Mouse (Mus musculus): Measurements from ENCODE around the gene Gart.
"Not testable (repeated sequence)": the region's sequence is repeated elsewhere in the genome, so short reads cannot be mapped to it uniquely, and the experiment has no call there.

Gart gene

GRCm38 (mm10) chr16:91647461-91648219 lies 888 bp upstream of the Gart start, which contains the start of gene Son:
Son (plus strand) TSS chr16:91647506.
- peak; percentile 98 for DNase-seq (ENCODE audit: low read depth)

GRCm38 (mm10) chr16:91645995-91646602 lies 653 bp downstream of the Gart start:
- DNase-seq (ENCODE audit: low read depth): peak; percentile 88

- not testable (repeated sequence) for DNase-seq (ENCODE audit: low read depth)
Measured at GRCm38 (mm10) chr16:91645420-91645819, 1.3 kb downstream of the Gart start.

- DNase-seq (ENCODE audit: low read depth): peak; percentile 46
Measured at GRCm38 (mm10) chr16:91644901-91645300, 1.9 kb downstream of the Gart start.

- DNase-seq (ENCODE audit: low read depth): no peak
Measured at GRCm38 (mm10) chr16:91640171-91640570, 6.6 kb downstream of the Gart start.

- DNase-seq (ENCODE audit: low read depth): no peak
Measured at GRCm38 (mm10) chr16:91639636-91640035, 7.1 kb downstream of the Gart start.

GRCm38 (mm10) chr16:91639161-91639560 lies 7.6 kb downstream of the Gart start:
- no peak for DNase-seq (ENCODE audit: low read depth)

GRCm38 (mm10) chr16:91633641-91634040 lies 13.1 kb downstream of the Gart start:
- DNase-seq (ENCODE audit: low read depth): no peak

- no peak for DNase-seq (ENCODE audit: low read depth)
Measured at GRCm38 (mm10) chr16:91632940-91633339, 13.8 kb downstream of the Gart start.

GRCm38 (mm10) chr16:91632439-91632838 lies 14.3 kb downstream of the Gart start:
- DNase-seq (ENCODE audit: low read depth): no peak

- DNase-seq (ENCODE audit: low read depth): no peak
Measured at GRCm38 (mm10) chr16:91630584-91630983, 16.2 kb downstream of the Gart start.

GRCm38 (mm10) chr16:91629749-91630148 lies 17.0 kb downstream of the Gart start:
- no peak for DNase-seq (ENCODE audit: low read depth)

- DNase-seq (ENCODE audit: low read depth): peak; percentile 47
Measured at GRCm38 (mm10) chr16:91628673-91629072, 18.1 kb downstream of the Gart start.

- no peak for DNase-seq (ENCODE audit: low read depth)
Measured at GRCm38 (mm10) chr16:91627831-91628230, 18.9 kb downstream of the Gart start.

- no peak for DNase-seq (ENCODE audit: low read depth)
Measured at GRCm38 (mm10) chr16:91623074-91623473, 23.7 kb downstream of the Gart start.

- no peak for DNase-seq (ENCODE audit: low read depth)
Measured at GRCm38 (mm10) chr16:91620991-91621390, 25.8 kb downstream of the Gart start.

- no peak for DNase-seq (ENCODE audit: low read depth)
Measured at GRCm38 (mm10) chr16:91620185-91620584, 26.6 kb downstream of the Gart start.

GRCm38 (mm10) chr16:91618511-91619501 lies 27.9 kb downstream of the Gart start, which contains the start of gene Dnajc28:
Dnajc28 (minus strand) TSS chr16:91619026.
- DNase-seq (ENCODE audit: low read depth): peak; percentile 76

- peak; percentile 53 for DNase-seq (ENCODE audit: low read depth)
Measured at GRCm38 (mm10) chr16:91614552-91614951, 32.2 kb downstream of the Gart start.

GRCm38 (mm10) chr16:91612525-91612924 lies 34.2 kb downstream of the Gart start:
- DNase-seq (ENCODE audit: low read depth): peak; percentile 58

GRCm38 (mm10) chr16:91611248-91611647 lies 35.5 kb downstream of the Gart start:
- peak; percentile 64 for DNase-seq (ENCODE audit: low read depth)

Data from 416B (cell line).